Mouse (Mus musculus) CD4-positive helper T cell, adult 2 months (primary cell): ENCODE measurements around the gene Ssbp4.

Experiments
- DNase-seq: peaks from one replicate; pipeline ENCODE4 v3.0.0-alpha.2; 2012; ENCODE audit warnings: low read depth, missing footprints, low spot score

Gene Ssbp4

DNA sequence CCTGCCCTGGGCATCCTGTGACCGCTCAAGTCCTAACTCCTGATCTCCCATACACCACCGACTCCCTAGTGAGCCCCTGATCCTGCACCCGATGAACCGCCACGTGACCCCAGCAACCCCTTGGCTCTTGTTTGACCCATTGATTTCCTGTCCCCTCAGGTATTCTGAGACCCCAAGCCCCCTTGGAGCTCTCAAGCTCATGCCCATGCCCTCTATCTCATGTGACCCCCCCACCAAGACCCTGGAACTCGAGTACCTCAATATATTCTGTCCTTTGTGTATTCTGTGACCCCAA lies 1.1 kb downstream of the Ssbp4 start:
- DNase-seq = no peak

DNA sequence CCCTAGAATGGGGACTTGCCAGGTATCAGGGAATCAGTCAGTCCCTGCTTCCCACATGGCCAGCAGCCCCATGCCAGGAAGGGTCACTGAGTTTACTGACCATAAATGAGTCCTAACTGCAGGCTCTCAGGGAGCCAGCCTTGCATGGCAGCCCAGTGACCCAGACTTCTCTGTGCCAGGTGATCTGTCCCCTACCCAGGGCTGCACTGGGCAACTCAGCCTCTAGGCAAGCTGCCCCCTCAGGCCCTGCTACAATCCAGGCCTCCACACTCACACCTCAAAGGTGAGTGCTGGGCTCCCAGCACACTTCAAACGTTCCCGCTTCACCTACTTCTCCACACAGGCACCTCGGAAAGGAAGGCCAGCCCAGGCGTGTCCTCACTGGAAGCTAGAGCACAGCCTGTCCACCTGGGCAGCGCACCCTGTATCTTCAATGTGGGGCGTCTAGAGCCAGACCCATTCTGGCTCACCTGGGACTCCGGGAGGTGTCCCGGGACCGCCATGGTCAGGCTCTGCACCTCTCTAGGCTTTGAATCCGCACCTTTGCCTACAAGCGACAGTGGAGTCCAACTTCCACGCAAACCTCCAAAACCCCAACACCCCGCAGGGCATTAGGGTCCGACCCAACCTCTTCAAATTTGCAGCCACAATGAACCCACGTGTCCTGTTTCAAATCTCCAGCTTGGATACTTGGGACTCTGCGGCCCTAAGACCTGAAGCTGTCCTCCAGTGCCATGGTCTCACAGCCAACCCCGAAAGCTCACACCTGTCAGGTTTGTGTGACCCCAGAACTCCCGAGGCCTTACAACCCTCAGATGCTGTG lies 1.7 kb downstream of the Ssbp4 start:
- peak; percentile 38 for DNase-seq

DNA sequence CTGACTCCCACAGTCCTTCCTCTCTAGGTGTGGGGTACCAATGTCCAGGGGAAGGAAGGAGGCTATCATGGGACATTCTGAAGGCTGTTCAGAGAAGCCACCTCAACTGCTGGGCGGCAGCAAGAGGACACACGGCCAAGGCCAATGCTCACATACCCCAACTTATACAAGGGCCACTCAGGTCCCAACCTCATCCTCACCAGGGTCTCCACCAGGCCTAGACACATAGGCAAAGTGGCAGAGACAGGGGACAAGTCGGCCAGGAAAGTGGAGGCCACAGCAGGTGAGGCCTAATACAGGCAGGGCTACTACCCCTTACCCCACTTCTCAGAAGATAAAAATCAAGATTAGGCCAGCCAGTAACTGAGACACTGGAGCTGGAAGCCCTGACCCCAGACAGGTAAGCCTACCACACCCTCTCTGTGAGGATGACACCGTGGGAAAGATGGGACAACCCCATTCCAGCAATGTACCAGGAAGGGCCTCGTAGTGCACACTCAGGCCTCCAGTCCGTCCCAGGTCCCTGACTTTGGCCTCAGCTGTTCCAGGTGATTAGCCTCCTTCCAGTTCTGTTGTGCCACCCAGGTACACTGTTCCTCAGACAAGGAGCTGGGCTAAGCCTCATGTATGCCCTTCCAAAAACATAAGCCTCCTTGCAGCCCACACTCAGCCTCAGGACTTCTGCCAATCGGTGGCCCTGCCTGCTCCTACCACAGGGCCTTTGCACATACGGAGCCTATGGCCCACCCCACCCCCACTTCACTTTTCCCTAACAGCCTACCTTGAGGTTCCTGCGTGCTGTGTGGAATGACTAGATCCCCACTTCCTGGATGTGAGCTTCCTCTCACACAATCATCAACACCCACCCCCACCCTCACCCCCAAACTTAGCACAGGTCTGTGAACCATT lies 2.5 kb downstream of the Ssbp4 start:
- peak; percentile 24 for DNase-seq

DNA sequence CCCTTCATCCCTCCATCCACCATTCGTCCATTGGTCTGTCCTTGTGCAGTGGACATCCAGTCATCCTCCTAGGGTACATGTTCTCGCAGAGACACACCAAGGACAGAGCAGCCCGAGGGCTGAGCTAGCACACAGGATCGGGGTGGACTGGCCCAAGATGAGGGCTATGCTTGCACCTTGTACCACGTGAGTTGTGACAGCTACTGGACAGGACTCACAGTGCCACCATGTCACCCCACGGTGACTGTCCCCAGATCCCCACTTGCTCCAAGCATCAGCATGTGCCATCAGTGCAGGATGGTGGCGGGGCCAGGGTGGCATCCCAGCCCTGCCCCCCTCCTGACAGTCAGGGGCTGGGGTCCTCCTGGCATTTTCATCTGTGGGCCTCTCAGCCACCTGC lies 4.1 kb downstream of the Ssbp4 start:
- DNase-seq = no peak

DNA sequence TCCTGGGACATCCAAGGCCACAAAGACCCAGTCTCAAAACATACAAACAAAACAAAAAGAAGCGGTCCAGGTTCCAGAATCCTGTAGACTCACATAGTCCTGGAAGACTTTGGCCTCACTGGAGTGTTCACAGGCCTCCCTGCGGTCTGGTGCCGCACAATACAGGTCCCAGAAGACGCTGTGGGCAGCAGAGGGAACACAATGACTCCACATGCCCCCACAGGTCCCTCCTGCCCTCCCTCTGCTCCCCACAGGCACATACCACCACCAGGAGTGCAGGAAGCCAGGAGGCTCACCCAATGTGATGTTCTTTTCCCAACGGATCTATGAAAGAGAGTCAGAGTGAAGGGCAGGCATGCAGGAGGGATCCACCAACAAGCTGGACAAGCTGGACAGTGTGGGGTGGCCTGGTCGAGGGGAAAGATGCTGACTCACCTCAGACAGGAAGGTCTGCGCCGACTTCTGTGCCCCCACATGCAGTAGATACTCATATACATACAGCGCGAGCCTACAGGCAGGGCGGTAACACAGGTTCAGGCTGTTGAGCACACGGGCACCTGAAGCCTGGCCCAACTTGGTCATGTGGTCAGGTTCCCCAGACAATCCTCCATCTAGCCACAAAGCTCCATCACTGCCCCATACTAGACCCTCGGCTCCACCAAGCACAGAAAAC lies 6.4 kb downstream of the Ssbp4 start:
- no peak for DNase-seq

DNA sequence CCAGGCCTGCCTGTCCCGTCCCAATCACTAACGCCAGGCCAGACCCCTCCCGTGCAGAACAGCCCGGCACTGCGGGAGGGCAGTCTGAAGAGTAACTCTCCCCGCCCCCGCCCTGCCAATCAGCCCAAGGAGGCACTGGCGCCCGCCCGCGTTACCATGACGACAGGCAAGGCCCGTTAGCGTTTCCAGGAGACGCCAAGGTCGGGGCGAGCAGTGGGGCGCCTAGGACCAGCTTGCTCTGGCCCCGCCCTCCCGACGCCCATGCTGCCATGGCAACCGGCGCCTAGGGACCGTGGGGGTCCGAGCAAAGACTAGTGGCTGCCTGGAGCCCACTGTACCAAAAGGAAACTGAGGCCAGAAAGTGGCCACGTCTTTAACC lies 7.4 kb downstream of the Ssbp4 start:
- peak; percentile 85 for DNase-seq

DNA sequence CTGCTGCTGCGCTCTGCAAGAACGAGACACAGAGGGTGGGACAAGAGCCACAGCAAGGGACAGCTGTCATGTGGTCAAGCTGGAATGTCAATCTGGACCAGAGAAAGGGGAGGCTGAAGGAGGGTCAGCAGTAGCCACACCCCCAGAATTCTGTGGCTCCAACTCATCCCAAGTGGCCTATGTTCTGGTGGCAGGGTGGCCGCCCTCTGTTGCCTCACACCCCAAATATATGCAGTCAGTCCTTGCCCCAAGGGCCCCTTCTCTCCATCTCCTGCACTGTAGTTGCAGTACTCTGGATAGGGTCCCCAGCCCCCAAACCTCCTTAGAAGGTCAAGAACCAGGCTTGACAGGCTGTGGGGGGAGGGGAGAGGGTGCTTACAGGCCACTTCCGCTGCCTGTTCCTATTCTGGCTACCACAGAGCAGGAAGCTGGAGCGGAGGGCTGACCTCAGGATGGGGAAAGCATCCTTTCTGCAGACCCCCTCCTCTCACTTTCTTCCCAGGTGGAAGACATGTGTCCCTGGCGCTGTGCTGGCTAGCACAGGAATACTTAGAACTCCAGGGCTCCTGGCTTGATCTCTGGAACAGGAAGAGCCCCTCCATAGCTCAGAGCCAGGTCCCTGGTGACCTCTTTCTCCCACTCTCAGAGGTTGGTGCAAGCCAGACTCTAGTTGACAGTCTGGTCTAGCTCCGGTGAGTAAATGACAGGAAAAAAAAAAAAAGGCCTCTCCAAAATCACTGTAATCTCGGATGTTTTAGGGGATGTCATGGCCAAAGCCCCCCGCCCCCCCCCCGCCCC lies 8.0 kb downstream of the Ssbp4 start:
- DNase-seq = no peak

DNA sequence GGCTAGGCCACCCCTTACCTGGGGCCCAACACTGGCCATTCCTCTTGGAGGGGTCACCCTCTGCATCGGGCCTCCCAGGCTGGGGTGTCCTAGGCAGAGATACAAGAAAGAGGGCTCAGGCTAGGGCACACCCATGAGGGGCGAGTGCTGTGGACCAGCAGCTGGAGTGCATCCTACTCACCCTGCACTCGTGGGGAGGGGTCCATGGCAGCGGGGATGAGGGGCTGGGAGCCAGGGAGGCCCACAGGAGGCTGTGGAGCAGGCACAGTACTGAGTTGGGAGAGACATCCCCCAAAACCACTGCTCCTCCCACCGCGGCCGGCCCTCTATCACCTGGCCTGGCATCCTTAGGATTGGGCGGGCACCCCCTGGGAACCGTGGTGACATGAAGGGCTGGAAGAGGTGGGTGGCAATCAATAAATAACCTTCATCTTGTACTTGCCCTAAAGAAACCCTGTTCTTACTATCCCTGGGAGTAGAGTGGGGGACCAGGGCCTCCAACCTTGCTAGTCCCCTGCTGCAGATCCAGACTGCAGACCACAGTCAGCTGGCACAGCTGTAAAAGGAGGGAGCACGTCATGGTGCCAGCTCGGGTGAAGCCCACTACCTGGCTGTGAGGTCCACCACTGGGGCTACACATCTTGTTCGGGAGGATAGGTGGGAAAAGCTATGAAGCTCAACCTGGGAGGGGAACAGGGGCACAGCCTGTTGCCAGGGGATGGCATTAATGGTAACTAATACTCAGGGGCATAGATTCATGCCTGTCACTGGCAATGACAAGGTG lies 9.0 kb downstream of the Ssbp4 start:
- no peak for DNase-seq

DNA sequence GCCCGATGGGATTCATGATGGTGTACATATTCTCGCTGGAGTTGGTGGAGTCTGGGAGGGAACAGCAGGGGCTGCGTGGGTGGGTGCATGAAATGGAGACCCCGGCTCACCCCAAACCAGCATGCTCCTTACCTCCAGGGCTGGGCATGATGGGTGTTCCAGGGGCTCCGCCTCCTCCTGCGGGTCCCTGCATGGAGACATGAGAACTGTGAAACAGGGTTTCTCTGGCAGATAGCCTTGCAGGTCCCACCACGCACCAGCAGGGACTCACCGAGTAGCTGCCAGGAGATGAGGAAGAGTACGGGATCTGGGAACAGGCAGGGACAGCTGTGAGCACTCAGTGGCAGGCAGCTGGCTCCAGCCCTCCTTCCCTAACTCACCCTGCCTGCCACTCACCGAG lies 9.9 kb downstream of the Ssbp4 start:
- no peak for DNase-seq

DNA sequence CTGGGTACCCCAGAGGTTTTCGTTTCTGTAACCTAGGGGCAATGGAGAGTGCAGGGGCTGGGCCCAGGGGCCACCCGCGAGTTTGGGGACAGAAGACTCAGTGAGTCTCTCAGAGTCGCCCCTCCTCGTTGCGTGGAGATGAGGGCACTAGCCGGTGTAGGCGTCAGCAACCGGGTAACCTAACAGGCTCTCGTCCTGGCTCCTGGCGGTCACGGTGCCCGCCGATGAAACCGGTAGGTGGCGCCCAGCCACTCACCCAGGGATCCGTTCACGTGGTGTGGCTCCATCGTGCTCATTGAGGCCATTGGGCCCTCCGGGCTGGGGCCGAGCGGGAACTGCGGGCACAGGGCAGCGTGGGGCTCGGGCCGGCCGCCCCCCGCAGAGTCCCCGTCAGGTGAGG lies 10.4 kb downstream of the Ssbp4 start:
- no peak for DNase-seq

DNA sequence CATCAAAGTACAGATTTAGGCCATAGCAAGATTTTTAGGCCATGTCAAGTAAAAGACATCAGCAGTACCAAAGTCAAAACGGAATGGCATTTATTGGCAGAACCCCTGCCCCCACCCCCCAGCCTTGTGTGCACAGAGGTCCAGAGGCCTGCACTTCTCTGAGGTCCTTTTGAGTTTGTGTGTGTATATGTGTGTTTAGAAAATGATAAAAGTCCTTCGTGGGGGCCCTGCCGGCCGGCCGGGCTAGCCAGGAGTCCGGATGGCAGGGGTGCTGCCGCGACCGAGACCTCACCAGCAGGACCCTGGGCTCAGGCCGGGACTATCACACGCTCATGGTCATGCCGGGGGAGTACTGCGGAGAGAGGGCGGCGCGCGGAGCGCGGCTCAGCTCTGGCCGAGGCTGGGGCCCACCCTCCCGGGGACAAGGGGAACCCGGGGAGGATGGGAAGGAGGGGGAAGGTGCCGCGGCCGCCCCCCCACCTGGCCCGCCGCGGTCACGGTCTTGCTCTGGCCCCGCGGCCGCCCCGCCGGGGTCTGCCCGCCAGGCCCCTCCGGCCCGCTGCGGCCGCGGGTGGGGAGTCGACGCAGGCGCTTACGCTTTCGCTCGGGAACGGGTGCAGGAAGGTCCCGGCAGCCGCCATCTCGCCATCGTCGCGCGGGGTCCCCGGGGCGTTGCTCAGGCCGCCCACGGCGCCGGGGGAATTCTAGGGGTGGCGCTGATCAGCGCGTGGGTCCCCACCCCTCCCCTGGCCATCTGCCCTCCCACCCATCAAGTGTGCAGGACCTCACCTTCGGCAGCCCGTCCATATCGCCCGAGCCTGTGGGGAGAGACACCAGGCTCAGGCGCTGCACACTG lies 11.0 kb downstream of the Ssbp4 start:
- no peak for DNase-seq

DNA sequence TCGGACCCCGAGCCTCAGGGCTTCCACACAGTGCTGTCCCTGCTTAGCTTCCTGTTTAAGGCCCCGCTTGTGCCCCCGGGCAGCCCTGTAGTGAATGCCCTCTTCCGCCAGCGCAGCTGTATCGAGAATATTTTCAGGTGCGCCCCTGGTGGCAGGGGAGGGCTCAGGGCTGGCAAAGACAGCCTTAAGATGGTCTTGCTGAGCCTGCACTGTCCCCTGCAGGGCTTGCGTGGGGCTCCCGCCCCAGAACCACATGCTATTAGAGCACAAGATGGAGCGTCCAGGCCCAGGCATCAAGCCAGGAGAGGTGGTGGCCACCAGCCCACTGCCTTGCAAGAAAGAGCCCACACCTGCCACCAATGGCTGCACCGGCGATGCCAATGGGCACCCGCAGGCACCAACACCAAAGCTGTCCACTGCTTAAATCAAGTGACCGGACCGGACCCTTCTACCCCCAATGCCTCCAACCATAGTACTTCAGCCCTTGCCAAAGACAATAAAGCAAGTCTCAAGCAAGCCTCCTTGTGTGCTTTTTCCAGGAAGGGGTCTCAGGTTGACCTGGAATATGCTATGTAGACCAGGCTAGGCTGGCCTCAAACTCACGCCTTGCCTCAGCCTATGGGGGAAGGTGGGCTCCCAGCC lies 11.8 kb downstream of the Ssbp4 start:
- no peak for DNase-seq

DNA sequence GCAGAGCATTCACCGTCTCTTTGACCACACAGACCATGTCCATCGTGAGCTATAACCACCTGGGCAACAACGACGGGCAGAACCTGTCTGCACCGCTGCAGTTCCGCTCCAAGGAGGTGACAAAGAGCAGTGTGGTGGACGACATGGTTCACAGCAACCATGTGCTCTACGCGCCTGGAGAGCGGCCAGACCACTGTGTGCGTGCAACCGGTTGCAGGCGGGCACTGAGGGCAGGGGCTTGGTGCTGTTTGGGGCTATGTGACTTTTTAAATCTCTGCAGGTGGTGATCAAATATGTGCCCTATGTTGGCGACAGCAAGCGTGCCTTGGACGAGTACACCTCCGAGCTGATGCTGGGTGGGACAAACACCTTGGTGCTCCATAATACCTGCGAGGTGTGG lies 12.5 kb downstream of the Ssbp4 start:
- DNase-seq = no peak

DNA sequence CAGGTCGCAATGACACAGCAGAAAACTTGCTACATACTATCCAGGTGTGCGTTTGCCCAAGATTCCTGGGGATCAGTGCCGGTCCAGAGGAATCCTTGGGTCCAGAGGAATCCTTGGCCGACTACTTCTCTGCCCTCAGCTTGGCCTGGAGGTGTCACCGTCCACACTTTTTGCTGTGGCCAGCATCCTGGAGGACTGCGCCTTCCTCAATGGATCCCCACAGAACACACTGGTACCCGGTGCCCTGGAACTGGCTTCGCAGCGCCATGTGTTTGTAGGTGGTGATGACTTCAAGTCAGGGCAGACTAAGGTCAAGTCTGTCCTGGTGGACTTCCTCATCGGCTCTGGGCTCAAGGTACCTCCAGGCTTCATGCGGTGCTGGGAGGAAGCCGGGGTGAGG lies 12.9 kb downstream of the Ssbp4 start:
- no peak for DNase-seq

DNA sequence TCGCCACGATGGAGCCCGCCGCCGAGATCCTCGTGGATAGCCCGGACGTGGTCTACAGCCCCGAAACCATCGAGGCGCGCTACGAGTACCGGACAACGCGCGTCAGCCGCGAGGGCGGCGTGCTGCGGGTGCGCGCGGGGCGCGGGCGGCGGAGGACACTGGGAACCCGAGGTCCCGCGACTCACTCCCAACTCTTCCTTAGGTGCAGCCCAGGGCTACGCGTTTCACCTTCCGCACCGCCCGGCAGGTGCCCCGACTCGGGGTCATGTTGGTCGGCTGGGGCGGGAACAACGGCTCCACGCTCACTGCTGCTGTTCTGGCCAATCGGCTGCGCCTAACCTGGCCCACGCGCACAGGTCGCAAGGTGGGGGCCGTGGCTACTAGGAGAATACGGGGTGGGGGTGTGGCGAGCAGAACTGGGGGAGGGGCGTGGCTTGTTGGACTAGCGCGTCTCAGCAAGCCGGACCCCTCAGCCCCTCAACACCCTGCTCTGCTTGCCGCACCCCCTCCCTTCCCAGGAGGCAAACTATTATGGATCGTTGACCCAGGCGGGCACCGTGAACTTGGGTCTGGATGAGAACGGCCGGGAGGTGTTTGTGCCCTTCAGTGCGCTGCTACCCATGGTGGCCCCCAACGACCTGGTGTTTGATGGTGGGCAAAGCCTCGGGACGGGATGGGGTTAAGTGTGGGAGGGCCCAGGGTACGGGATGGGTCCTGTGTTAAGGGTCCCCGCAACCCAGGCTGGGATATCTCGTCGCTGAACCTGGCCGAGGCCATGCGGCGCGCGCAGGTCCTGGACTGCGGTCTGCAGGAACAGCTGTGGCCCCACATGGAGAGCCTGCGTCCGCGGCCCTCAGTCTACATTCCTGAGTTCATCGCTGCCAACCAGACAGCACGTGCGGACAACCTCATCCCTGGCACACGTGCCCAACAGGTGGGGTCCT lies 13.8 kb downstream of the Ssbp4 start:
- no peak for DNase-seq

DNA sequence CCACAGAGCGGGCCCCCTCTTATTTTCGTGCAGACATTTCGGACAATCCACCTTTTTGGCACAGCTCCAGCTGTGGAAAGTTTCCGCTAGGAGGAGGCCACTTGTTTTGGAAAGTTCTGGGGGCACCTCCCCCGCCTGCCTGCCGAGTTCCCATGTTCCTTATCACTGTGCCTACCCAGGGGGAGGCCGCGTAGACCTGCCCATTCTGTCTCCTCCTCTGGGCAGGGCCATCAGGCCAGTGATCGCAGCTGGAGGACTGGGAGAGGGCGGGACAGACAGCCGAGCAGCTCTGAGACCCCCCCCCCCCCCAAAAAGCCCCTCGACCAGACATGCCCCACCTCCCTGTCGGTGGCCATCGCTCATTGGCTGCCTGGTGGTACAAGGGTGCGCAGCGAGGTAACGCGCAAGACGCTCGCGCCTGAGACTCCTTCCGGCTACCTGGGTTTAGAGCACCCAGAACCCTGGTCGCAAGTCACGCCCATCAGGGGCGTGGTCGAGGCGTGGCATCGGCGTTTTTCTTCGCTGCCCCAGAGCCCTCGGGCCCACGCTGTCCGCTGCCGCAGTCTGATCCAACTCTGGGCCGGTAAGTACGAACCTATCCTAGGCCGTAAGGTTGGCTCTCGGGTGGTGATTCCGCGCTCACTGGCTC lies 14.6 kb downstream of the Ssbp4 start, which contains the start of gene Isyna1:
Gene Isyna1 (plus strand): TSS at position 413 of the 649 bp plus-strand sequence.
- peak; percentile 94 for DNase-seq

DNA sequence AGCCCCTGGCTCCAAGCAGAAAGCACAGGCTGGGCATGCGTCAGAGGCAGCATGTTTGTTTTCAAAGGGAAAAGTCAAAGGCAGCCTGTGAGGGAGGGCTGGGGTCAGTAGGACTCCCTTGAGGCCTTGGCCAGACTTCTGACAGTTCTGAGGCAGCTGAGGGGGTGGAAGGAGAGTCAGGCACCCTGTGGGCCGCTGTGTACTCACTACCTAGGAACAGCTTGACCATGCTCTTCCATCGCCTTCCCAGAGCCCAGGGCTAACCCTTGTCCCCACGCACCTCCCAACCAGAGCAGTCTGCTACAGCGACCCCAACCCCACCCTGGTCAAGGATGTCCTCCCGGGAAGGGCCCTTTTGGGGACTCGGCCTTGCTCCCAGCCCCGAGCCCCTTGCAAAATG lies 15.5 kb downstream of the Ssbp4 start:
- DNase-seq = no peak

DNA sequence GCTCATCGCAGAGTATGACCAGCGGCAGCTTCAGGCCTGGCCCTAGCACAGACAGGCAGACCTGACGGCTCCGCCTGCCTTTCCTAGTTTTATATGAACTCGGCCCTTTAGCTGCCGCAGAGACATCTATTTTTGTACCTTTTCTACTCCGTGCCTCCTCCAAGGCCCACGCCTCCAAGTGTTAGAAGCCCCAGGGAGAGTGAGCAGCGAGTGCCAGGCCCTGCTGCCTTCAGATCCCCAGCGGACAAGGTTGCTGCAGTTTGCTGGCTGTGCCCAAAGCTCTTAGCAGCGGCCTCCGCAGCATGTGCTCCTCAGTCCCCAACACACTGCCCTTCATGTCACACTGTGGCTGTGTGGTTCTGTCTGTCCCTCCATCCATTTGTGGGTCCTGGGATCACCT lies 17.1 kb downstream of the Ssbp4 start:
- DNase-seq = no peak
